Mouse (Mus musculus) T-helper 2 cell (primary cell): Measurements from ENCODE around the gene Fbxo27.
"Not testable (repeated sequence)": the region's sequence is repeated elsewhere in the genome, so short reads cannot be mapped to it uniquely, and the experiment has no call there.

Experiments
- in situ Hi-C: fragments of 300-600 bp; cut with MboI, MseI; formaldehyde crosslinking; loops from one replicate; pipeline ENCODE4 v1.15.1; 2025; ENCODE audit warnings: high pct_unique_total_duplicates

The Fbxo27 gene

DNA sequence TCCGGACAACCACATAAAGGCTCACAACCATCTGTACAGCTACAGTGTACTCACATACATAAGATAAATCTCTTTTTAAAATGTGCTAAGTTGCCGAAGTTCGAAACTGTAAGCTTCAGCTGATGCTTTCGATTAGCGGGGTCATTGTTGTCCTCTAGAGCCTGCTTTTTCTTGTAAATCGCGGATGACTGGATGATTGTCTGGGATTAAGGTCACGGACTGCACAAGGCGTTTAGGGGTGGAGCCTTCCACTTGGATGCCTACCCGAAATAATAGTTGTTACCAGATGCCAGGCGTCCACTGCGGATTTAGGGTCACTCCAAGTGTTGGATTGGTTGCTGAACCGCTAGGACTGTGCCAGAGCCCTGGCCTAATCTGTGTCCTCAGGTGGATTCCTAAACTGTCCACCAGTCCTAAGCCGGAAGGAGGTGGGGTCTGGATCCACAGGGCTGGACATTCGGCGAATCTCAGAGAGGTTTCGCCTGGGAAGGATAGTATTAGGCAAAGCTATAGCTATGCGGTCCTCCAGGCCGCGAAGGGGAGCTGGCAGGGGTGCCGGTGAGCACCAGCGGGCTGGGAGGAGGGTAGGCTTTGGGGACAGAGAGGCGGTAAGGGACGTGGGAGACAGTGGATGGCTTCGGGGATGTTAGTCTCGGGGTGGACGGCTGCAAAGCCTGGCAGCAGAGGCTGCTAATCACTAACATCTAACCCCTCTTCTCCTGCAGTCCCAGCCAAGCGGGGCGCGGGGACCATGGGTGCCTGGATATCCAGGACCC is at the start of gene Fbxo27:
TSS of gene Fbxo27 (plus strand) at position 305 of the 776 bp plus-strand sequence.
- in situ Hi-C loops = no loop called here

DNA sequence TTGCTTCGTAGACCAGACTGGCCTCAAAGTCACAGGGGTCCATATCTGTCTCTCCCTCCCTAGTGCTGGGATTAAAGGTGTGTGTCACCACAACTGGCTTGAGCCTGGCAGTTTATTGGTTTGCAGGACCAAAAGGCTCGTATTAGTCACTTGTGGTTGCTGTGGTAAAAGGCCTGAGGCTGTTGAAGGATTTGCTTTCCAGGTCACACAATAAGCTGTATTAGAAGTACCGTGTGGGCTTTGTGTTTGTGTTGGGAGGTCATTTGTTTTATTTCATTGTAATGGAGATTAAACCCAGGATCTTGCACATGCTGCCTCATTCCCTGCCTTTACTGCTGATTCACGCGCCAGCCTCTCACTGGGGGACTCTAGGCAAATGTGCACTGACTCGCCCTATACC is 47.3 kb upstream of the Fbxo27 start:
- in situ Hi-C loops = no loop called here

DNA sequence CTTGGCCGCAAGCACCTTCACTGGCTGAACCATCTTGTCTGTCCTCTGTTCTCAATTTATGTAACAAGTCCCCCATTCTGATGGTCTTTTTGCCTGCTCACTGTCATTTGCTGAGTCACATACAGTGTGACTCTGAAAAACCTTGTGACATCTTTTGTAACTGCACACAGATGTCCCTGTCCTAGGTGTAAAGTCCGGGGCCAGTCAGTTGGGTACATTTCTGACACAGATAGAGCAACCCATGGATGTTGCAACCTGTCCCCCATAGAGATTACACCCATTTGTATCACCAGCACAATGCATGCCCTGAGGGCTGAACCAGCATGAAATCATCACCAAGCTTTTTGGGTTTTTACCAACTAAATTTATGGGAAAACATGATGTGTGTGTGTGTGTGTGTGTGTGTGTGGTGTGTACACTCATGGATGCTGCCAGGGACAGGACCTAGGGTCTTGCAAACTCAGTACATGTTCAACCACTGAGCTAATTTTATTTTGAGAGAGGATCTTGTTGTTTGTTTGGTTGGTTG is 46.6 kb upstream of the Fbxo27 start:
- in situ Hi-C loops = no loop called here

DNA sequence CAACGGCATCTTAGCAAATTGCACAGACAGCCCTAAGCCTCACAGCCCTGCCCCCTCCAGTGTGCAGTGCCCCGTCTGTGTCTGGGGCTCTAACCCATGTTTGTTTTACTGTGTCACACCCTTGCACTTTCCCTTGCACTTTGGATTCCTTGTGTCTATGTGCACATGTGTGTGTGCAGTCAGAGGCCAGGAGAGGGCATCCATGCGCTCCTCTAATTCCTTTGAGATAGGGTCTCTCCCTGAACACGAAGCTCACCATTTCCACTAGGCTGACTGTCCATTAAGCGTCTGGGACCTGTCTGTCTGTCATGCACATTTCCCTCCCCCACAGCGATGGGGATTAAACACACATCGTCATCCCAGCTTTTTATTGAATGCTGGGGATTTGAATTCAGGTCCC is 45.6 kb upstream of the Fbxo27 start:
- in situ Hi-C loops = no loop called here

DNA sequence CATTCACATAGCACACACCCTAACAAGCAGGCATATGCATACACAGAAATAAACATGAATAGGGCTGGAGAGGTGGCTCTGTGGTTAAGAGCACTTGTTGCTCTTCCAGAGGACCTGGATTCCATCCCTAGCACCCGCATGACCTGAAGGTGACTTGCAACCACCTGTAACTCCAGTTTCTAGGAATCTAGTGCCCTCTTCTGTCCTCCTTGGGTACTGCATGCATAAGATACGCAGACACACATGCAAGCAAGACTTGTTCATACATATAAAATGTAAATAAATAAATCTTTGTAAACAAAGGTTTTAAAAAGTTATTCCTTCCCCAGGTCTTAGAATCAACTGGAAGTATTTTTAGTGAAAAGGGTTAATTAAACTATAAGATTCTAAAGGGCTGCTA is 41.5 kb upstream of the Fbxo27 start:
- in situ Hi-C loops = no loop called here

DNA sequence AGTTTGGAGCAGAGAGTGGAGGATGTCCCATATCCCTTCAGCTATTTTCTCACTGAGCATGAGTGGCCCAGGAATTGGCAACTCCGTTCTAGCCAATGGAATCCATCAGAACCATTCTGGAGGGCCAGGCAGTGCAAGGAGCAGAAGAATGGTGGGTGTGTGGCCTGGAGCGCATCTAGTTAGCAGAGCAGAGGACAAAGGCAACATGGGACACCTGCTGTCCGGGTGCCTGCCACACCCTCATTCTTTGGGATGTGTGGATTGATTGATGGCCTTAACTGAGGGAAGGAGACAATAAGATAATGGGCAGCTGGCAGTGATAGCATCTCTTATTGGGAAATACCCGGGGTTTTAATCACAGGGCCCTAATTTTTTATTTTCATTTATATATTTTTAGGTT is 36.2 kb upstream of the Fbxo27 start:
- in situ Hi-C loops = no loop called here

DNA sequence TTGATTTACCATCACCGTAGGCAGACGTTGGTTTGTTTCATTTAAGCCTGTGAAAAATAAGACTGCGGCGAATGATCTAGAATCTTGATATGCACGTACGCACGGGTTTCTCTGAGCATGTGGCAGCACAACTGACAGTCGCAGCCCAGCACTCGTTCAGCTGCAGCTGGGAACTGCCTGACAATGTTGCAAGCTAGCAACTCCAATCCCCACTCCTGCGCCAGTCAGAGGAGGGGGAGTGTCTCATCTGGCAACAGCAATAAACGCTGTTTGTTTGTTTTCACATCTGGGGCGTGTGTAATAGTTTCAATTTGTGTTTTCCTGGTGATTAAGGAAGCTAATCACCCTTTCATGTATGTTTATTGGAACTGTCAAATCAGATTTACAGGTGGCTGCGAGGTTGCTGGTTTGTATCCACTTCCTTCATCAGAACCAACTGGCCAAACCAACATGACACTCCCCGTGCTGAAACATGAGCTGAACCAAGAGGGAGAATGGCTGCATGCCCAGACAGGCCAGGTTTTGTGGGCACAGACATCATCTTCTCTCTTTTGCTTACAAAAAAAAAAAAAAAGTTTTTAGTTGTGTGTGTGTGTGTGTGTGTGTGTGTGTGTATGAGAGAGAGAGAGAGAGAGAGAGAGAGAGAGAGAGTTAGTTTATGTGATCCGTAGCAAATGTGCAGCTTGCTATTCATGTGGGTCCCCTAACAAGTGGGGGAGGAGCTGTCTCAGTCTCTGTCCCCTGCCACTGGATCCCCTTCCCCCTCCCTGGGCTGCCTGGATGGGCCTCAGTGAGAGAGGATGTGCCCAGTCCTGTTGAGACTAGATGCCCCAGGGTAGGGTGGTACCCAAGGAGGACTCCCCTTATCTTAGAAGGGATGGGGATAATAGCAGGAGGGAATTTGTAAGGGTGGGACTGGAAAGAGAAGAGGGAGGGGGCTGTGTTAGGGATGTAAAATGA is 26.7 kb upstream of the Fbxo27 start:
- in situ Hi-C loops = loop anchor here (5.0 kb wide), 1 partner anchor 36 kb away; no protein-coding TSS in a partner anchor

DNA sequence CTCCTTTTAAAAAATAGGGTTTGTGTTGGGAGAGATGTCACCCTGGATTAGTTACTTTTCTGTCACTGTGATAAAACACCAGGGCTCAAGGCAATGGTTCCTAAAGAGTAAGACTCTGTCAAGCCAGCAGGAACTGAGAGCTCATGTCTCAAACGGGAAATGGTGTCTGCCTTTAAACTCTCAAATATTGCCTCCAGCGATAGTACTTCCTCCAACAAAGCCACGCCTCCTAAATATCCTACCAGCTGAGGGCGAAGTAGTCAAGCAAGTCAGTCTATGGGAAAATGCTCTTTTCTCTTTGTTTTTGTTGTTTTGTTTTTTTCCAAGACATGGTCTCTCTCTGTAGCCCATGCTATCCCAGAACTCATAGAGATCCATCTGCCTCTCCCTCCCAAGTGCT is 21.5 kb upstream of the Fbxo27 start:
- in situ Hi-C loops = no loop called here

DNA sequence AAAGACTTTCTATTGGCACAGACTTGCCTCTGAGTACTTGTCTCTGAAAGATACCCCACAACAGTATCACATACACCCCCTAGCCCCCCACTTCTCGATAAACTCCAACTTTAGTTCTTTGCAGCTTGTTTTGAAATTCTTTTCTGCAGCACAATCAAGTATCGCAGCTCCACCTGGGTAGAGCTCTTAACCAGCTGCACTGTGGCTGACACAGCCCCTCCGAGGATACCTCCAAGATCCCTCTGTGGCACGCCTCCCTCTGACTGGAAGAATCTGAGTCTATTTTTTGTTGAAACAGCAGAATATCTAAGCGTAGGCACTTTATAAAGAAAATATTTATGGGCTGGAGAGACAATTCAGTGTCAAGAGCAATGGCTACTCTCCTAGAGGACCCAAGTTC is 20.4 kb upstream of the Fbxo27 start:
- in situ Hi-C loops = no loop called here

DNA sequence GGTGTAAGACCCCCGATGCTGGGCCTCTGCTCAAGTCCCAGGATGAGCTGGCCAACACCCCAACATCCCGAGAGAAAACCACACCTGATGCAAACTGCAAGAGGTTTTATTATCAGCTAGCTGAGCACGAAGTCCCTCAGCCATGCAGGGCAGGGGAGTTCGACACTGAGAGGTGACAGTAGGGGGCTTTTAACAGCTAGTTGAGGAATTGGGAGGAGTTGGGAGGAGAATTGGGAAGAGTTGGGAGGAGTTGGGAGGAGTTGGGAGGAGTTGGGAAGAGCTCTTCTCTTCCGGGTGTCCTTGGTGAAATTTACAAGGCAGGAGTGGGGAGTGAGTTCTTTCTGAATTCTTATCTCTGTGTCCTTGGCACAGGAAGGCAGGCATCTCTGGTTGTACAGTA is 19.9 kb upstream of the Fbxo27 start:
- in situ Hi-C loops = not testable (repeated sequence)

DNA sequence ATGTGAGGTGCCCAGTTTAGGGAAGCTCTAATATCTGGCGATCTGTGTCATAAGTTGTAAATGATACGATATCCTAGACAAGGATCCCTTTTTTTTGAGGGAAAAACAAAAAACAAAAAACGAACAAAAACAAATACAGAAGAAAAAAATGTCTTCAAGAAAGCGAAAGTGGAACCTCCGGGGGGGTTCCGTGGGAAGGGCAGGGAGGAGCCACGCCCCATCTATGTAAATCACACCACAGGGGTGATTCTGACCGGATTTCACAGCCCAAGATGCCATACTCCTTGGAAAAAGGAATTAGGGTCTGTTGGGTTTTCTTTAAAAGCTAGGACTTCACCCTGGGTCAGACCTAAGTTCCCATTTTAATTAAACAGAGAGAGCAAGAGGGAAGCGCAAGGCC is 17.7 kb upstream of the Fbxo27 start:
- in situ Hi-C loops = no loop called here

DNA sequence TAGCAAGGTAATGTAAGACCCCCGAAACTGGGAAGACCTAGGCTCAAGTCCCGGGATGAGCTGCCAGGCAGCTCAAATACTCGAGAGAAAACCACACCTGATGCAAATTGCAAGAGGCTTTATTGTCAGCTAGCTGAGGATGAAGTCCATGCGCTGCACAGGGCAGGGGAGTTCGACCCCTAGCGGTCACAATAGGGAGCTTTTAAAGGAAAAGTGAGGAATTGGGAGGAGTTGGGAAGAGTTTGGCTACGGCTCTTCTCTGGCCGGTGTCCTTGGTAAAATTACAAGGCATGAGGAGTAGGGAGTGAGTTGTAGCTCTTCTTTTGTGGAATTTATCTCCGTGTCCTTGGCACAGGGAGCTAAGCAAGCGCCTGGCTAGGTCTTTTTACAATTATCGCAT is 16.9 kb upstream of the Fbxo27 start:
- in situ Hi-C loops = no loop called here

DNA sequence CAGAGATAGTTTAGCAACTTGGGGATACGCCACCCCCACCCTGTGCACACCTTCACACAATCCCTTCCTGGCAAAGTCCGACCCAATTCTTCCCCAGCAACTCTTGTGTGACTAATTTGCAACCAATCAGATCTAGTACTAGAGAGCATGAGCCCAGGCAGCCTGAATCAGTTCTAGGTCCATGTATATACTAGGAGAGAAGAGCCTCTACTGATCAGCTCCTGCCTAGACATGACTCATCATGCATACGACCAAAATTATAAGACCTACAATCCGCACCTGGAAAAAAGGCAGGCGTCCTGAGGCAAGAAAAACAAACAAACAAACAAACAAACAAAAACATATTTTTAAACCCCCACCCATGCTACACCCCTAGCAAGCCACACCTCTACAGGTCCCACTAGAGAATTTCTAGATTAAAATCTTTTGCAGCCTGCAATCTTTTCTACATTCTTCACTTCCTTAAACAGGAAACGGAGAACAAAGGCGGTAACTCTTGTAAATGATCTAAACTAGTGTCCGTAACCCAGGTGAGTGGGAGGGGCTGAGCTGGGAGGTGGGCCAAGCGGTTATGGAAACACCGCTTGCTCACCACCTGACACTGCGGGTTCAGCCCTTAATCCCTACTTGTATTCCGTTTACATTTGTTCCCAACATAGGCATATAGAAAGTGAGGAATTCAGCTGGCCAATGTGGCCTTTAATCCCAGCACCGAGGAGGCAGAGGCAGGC is 15.7 kb upstream of the Fbxo27 start:
- in situ Hi-C loops = no loop called here

DNA sequence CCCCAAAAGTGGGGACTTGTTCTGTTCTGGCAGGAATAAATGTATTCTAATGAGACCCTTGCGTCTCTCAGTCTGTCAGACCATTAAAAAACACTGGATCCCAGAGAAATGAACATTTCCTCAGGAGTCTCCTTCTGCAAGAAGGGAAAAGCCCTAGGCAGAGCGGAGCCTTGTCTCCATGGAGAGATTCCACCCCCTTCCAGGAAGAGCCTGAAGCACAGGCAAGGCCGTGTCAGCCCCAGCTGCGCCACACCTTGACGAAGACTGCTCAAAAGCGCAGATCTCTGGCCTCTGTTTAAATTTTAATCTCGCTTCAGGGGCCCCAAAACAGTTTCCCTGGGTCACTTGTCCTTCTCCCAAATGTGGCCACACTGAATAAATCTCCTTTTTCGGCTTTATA is 15.0 kb upstream of the Fbxo27 start:
- in situ Hi-C loops = no loop called here

DNA sequence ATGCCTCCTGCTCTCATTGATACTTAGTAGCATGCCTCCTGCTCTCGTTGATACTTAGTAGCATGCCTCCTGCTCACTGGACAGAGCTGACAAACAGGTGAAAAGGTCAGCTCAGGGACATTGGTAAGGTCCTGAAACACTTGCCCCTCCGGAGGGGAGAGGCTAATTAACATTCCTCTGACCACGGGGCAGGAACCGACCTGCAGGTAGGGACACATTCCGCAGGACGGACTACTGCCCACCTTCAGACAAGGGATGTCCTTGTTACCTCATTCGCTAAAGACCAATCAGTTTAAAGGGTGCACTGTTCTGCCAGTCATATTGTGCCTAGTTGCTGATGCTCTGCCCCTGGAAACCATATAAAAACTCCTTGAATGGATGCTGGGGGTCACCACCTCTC is 1.6 kb upstream of the Fbxo27 start:
- in situ Hi-C loops = no loop called here

DNA sequence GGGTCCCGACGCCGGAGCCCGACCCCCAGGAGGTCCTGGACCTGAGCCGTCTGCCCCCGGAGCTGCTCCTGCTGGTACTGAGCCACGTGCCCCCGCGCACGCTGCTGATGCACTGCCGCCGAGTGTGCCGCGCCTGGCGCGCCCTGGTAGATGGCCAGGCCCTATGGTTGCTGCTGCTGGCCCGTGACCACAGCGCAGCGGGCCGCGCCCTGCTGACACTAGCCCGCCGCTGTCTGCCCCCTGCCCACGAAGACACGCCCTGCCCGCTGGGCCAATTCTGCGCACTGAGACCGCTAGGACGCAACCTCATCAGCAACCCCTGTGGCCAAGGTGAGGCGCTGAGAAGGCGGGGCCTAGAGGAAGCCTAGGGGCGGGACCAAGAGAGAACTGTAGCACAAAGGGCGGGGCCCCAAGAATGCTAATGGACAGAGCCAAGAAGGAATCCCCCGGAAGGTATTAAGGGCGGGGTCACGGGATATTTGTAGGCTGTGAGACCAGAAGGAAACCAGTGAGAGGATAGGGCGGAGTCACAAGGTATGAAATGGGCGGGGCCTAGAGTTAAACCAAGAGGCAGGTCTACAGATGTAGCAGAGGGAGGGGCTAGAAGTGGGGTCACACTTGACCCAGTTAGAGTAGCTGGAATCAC is 795 bp downstream of the Fbxo27 start:
- in situ Hi-C loops = no loop called here

DNA sequence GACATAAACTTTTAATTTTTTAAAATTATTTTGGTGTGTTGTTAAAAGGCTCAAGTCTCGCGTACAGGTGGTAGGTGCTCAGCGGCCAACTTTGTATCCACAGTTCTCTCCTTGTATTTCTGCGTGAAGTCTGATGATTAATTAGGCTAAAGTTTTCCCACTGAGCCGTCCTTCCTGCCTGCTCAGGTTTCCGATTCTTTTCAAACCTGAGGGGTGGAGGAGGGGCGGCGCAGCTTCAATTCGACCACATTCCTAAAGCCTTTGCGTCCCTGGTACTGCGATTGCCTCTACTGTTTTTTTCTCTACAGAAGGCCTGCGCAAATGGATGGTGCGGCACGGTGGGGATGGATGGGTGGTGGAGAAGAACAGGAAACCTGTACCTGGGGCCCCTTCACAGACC is 1.8 kb downstream of the Fbxo27 start:
- in situ Hi-C loops = no loop called here

DNA sequence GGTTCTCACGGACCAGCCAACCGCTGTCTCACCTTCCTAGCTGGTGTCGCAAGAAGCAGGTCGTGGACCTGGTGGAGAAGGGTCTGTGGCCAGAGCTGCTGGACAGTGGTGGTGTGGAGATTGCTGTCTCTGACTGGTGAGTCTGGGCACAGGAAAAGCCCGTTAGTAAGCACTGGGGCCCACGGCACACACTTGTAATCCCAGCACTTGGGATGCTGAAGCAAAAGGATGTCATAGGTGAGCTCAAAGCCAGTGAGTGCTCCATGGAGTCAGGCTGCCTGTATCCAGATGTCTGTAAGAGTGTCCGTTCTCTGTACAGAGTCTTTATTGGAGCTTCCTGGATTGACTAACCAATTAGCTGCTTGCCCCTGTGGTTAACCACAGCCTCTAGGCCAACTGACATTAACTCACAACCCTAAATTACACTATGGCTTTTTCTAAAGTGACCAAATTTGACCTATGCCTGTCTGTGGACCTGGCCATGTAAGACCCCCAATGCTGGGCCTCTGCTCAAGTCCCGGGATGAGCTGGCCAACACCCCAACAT is 2.4 kb downstream of the Fbxo27 start:
- in situ Hi-C loops = no loop called here

DNA sequence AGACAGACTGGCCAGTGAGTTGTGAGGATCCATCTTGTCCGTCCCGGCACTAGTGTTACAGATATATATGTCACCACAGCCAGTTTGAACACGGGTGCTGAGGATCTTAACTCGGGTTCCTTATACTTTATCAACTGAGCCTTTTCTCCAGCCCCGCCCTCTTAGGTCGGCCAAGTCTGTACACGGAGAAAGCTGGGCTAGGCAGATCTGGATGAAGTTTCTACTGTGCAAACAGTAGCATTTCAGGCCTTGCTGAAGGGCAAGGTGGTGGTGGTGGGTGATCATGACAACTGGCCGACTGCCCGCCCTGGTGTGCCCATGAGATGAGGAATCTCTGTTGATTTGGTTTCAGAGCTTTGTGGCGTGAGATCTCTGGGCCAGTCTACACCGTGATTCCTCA is 4.6 kb downstream of the Fbxo27 start:
- in situ Hi-C loops = no loop called here

DNA sequence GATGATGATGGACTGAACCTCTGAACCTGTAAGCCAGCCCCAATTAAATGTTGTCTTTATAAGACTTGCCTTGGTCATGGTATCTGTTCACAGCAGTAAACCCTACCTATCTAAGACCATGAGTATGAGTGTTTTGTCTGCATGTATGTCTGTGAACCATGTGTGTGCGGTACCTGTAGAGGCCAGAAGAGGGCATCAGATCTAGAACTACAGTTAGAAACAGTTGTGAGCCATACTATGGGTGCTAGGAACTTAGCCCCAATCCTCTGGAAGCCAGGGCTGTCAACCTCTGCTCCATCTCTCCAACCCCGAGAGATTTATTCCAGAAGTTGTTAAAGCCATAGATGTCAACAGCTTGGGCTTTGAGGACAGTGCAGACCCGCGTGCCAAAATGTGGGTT is 7.6 kb downstream of the Fbxo27 start:
- in situ Hi-C loops = loop anchor here (5.0 kb wide), 1 partner anchor 33 kb away; no protein-coding TSS in a partner anchor

DNA sequence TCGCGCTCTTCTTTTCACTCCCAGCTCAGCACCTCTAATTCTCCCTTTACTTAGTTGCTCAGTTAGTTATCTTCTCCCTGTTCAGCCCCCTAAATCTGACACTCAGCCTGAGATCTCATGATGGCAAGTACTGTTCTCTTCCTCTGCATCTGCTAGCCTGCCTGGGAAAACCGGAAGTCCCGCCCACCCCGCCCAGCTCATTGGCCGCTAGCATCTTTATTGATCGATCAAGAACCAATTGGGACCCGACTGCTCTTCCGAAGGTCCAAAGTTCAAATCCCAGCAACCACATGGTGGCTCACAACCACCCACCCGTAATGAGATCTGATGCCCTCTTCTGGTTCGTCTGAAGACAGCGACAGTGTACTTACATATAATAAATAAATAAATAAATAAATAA is 8.7 kb downstream of the Fbxo27 start:
- in situ Hi-C loops = loop anchor here (5.0 kb wide), 1 partner anchor 34 kb away; no protein-coding TSS in a partner anchor
